Mouse (Mus musculus) skeletal muscle tissue, adult 2 months (tissue): ENCODE measurements at regions not wholly inside any gene's neighbourhood (a gene's known extent, or its start where the extent isn't known, plus 50 kb on each side); places are given as distances from the start of the nearest gene placed in this dataset.
"Not testable (repeated sequence)": the region's sequence is repeated elsewhere in the genome, so short reads cannot be mapped to it uniquely, and the experiment has no call there.

Source experiments
- DNase-seq: peaks from one replicate; pipeline ENCODE4 v3.0.0-alpha.2; 2012; ENCODE audit warnings: low read depth, low spot score

DNA sequence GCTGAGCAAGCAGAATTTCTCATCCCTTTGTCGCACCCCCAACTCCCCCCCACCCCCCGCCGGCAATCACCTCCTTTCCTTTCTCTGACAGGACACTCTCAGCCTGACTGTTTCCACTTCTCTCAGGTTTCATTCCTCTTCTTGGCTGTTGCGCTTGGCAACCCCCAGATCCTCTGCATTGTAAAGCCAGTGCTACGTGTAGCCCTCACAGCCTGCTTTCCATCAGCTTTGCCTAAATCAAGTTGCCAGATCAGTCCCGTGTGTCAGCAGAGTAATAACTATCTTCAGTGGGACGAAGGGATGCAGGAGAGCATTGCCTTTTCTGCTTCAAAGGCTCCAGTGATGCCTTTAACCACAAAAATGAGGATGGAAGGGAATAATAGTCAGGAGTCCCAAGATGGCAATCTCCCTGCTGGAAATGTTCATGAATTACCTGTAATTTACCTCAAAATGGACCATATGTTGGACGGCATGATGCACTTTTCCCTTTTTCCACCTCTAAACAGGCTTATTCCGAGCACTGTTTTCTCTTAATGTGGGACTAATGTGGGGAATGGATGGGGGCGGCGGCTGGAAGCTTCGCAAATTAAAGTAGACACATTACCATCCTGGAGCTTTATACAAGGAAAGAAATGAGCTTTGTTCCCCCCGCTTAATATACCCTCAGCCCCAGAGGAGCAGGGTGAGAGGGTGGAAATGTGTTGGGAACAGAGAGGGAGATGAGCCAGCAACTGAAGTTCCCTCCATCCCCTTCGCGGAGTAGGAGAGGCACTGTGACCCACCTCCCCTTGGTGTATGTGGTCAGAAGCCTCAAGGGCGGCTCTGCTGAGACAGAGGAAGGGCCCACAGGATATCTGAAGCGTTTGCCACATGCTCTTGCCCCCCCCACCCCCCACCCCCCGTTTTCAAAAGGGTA lies 168.3 kb upstream of the Npvf start:
- no peak for DNase-seq

DNA sequence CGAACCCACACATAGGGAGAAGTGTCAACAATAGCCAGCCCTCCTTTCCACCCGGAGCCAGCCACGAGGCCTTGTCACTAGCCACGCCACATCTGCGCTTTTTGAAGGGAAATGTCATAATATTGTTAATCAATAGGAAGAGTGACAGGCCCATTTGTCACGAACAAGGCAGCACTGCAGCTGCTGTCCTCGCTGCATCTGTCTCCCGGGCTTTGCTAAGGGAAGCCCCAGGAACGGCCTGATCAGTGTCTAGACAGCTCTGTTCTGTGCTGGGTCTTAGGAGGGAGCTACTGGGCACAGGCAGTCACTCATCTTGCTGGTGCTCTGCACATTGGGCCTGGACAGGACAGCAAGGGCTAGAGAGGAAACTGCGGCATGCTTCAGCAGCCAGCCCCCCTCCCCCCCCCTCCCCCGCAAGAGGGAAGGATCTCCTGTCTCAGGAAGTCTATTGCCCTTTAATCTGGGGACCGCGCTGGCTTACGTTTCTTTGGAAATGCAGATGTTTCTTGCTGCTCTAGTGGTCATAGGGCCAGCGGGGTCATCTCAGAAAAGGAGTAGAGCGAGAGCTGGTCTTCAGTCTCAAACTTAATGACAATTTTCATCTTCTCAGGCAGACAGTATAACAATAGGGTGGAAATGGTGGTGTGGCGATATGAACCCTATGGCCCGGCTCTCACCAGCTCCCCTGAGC lies 169.1 kb upstream of the Npvf start:
- no peak for DNase-seq

DNA sequence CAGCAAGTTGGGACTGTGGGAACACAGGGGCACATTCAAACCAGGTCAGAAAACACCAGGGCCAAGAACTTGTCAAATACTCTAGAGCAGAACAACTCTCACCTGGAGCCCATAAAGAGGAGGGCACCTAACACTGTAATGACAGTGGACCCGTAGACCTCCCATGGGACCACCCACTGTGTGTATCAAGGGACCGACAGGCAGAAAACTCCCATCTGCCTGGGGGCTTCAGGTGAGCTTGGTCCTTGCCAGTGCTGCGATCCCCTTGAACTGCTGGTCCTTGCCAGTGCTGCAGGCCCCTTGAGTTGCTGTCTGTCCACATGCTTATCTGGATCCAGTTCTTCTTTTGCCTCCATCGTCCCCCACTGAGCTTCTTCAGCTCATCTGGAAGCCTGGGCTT lies 170.2 kb upstream of the Npvf start:
- DNase-seq, result no peak

DNA sequence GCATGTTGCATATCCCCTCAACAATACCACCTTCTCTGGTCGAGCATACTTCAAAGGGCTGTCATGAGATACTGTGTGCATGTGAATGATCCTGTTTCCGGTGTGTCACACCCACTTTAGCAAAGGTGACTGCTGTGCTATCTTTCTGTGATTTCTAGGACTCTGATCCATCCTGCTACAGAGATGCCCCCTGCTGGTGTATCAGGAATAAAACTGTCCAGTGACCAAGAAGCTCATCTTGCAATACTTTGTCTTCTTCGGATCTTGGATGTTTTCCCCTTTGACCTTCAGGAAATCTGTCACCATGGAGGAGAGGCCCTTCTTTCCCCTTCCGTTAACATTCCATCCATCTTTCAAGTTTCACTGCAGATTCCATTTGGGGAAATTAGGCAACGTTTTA lies 177.5 kb upstream of the Npvf start:
- no peak for DNase-seq

DNA sequence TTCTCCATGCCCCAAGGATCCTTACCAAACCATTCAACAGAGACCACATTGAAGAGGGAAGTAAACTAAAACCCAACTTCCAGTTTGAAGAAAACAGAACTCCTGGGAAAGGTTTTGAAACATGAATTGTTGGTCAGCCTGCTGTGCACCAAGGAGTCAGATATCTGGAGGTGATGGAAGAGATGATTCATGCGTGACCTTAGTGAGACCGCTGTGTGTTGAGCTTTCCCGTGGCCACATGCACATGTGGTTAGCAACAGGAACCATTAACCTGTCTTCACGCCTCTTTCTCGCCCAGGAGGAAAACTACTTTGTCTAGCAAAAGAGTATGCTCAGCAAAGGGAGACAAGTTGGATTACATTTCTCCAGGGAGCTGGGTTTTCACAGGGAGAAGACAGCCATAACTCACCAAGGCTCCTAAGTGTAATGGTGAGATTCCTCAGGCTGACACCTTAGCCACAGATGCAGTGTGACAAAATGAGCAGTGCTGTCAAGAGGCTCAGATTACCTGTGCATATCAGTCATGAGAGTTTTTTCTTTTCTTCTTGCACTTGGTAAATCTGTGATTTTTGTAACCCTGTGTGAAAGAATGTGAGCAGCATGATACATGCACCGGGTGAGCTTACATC lies 181.9 kb upstream of the Npvf start:
- DNase-seq, result no peak

DNA sequence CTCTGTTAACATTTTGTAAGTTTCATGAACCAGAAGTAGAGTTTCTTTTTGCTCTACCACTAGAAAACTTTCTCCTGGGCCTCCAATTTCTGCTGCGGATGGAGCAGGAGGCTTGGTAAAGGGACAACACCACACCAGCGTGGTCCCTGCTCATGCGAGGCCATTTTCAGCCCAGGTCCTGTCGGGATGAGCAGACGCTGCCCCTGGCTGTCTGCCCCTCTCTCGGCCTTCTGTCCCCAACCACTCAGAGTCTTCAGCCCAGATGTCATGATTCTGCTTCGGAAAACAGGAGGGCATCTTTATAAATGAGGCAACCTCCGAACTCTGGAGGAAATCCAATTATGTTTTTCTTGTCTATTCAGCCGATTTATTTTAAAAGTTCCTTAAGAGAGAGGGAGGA lies 186.6 kb upstream of the Npvf start:
- DNase-seq, result no peak

DNA sequence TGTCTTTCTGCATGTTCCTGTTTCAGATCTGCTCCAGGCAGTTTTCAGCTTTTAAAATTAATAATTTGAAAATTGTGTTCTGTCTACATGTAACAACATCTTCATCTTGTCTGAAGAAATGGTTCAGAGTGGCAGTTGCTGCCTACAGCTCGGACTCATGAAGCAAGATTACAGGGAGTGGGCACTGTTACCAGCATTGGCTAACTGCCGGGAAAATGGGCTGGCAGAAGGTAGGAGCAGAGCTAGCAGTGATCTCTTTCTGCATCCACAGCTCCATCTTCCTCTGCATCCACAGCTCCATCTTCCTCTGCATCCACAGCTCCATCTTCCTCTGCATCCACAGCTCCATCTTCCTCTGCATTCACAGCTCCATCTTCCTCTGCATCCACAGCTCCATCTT lies 191.0 kb upstream of the Npvf start:
- not testable (repeated sequence) for DNase-seq

DNA sequence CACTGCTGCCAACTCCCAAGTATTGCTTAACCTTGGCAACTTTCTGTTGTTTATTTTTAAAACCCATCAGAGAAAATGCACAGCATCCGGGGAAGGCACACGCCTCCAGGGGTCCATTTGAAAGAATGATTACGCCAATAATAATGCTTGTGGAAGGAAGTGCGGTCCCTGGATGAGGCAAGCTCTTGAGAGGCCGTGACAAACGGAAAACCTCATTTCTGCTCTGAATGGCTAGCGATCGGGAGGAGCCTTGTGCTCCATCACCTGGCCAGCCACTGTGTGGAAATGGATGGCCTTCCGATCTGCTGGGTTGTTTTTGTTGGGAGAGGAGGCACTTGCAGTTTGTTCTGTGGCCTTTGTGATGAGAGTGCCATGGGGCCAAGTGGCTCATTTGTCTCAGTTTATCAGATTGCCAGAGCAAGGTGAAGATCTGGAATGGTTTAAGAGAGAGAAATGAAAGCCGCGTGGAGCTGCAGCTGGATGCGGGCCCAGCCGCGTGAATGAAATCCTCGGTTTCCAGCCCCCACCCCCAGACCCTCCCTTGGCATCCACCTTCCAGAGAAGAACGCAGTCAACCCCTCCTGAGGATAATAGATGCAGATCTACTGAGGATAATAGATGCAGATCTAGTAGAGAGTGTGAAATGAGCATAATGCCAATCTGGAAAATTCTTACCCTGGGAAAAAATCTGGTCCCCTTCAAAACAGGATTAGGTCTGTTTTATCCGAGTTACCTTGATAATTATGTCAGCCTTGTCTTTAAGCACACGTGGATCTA lies 192.7 kb upstream of the Npvf start:
- DNase-seq, result no peak

DNA sequence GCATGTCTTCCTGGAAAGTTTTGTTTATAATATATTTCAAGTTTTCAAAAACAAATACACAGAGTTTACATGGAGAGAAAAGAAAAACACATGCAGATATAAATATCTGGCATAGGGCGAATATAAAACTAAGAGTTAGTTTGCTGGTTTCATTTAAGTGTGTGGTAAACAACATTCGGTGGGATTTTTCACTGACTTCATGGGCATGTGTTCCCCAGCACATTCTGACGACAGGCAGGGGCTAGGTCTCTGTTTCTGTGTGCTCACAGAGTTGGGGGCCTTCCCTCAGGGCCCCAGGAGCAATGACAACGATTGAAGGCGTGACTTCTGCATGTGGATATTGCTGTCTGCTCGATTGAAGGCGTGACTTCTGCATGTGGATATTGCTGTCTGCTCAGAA lies 193.3 kb upstream of the Npvf start:
- DNase-seq, result no peak

DNA sequence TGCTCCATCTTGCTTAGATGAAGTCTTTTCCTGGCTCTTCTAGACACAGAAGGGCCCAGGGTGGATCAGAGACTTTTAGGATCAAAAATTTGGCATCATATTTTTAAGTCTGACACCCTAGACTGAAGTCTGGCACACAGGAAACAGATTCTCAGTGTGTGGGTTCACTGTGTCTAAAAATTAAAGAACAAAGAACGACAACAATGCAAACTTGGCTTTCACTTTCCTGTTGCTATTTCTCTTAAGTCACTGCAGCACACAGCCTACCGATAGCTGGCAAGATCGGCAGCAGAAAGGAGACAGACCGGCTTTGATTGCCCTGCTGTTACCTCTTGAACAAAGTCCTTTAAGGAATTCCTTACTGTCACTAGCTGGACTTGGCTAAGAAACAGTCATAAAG lies 204.9 kb upstream of the Npvf start:
- DNase-seq, result no peak

DNA sequence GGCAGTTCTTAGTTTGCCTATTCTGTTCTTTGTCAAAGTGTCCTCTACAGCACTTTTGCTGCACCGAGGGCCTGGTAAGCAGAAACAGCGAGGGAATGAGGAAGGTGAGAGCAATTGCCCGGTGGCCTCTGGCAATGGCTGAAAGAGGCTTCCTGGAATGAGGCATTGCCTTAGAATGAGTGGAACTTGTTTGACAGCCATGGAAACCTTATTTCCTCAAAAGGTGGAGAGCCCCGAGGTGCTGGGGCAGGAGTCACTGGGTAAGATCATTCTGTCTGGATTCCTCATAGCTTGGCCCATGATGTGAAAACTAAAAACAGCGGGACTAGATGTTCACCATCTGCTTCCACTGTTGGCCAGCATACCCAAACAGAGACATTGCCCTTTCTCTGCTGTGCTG lies 223.8 kb upstream of the Npvf start:
- DNase-seq, result no peak

DNA sequence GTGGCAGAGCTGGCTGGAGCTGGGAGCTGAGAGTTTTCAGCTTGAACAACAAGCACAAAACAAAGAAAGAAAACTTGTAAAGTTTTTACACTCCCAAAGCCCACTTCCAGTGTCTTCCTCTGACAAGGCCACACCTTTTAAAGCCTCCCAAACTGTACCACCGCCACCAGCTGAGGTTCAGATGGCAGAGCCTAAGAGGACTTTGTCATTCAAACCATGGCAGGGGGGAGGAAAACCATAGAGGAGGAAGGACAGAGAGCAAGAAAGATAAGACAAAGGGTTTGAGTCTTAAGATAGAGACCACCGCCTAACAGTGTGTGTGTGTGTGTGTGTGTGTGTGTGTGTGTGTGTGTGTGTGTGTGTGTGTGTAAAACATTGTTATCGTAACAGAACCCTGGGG lies 228.1 kb upstream of the Npvf start:
- DNase-seq, result no peak

DNA sequence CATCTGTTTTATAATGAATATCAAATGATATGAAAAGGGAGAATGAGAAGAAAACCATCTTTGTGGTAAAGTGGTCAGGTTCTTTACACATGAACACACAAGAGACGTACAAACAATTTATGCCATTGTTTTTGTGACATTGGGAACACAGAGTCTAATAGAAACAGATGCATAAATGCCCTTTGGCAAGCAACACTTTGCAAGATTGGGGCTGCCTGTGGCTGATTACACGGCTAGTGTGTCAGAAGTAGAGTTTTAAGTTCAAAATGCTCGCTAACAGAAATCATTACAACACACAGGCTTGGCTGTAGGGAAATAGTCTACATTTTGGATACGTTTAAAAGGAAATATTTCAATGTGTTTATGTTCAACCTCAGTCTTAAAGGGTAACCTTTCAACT lies 228.5 kb upstream of the Npvf start:
- no peak for DNase-seq

DNA sequence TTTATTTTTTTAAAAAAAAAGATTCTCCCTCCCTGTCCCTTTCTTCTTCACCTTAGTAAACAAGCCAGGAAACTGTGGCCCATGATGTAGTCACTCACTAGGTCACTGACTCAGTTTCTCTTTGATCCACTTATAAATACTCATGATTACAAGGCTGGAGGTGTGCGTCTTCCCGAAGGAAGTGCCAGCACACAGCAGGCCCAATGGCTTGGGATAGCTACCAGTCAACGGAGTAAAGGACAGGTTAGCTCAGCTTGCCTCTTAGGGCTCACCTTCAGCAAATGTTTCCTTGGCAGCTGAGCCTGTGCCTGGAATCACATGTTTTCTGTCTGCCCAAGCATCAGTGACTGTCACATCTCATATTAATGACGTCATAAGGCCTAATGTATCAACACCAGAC lies 230.8 kb upstream of the Npvf start:
- no peak for DNase-seq

DNA sequence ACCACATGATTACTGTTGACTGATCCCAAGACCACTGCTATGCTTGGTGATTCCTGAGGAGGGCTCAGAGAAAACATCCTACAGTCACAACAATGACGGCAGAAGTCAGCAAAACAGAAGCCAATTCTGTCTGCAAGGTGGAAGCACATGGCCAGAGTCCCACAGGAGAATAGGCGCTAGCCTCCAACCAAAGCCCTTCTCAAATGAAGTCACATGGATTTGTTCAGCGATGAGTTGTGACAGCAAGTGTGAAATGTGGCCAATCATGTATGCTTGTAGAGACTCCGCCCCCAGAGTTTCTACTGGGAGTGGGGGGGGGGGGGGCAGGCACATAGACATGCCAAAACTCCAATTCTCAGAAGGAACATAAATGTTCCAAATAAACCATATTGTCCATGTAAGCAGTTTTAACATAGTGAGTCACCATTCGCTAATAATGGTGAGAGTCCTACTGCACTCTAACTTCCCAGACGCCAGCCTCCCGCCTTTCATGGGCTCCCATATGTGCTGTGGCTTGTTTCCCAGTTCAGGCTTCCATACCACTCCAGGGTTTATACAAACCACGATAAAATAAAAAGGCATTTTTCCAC lies 231.6 kb upstream of the Npvf start:
- no peak for DNase-seq

DNA sequence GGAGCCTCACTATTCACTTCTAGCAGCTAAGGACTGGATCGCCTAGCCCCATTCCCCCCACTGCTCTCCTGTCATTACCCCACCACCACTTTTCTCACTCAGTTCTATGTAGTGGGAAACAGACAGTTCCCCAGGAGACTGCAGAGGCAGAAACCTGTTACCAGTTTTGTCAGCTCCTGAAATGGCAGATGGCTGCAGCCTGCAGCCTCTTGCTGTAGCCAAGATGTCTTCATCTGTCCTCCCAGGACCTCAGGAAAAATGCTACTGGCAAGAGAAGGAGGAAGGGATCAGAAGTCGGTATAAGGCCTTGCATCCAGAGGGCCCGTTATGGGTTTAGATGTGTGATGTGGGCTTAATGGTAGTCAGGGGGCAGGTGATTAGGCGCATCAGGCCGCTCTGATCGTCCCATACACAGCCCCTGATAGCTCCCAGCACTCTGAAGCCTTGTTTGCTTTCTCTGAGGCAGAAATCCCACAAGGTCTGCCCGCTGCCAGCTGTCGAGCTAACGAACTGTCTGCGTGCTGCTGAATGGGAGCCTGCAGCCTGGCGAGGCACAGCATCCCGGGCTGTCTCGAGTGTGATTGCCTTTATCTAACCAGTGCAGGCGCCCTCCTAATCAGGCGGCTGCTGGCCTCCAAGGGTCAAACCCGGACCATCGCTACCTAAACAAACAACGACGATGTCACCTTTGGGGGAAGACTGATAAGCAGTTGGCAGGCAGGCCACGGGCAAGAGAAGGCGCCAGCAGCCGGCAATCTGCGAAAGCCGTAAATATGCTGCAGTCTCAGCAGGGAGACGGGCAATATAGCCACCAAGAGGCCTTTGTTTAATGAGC lies 236.3 kb upstream of the Npvf start:
- DNase-seq, result peak; percentile 1

DNA sequence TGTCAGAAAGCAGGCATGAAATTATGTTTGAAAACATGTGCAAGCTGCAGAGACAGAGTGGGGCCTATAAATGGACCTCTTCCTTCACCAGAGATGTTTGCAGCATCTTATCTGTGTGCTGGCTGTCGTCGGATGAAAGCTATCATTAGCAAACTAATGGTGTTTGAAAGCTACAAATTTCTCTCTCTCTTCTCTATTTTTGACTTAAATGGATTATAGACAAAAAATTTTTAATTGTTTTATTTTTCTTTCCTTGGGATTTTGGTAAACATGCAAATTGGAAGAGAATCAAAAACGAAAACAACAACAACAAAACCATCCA lies 236.9 kb upstream of the Npvf start:
- no peak for DNase-seq

DNA sequence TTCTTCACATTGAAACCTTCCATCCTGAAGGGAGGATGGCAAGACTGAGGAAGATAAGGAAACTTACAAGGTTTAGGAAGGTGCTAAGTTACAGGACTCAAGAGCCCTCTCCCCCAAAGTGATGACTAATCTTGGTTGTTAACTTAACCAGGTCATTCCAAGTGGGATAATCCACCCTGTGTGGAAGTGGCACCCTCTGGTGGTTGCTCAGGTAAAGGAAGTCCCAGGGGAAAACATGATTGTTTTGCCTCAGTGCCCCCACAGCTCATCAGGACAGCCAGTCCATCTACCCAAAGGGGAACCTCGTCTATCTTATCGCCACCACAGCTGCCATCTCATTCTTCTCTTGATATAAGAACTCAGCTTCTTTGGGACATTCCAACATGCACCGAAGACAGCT lies 244.6 kb upstream of the Npvf start:
- no peak for DNase-seq

DNA sequence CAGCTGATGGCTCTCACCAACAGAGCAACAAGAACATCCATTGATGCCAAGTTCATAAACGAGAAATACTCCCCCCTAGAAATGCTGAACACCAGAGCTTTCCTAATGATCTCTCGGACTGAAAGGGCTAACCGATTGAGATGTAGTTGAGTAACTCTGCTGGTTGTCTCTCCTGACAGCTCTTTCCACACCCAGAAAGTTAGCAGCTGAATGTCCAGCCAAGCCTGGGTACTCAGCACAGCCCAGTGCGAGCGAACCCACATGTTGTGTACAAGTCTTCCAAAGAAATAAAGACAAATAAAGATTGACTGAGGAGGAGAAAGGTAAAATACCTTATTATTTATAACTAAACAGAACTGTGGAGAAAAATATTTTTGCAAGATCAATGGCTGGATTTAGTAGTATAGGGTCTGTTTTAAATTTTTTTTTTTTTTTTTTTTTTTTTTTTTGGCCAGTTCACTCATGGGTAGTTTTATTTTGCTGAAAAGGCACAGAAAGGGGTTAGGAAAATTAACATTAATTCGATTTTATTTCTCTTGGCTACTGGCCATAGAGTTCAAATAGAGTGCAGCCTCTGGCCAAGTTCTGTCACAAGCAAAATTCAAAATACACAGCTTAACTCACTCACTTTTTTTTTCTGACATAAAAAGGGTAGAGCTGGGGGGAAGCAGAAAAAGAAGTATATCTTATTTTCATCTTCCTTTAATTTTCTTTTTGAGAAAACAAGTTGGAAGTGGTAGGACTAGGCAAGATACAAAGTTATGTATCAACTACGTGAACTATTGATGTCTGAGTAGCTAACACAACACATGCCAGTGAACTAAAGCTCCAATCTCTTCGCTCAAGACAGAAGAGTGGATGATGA lies 261.2 kb upstream of the Npvf start:
- no peak for DNase-seq

DNA sequence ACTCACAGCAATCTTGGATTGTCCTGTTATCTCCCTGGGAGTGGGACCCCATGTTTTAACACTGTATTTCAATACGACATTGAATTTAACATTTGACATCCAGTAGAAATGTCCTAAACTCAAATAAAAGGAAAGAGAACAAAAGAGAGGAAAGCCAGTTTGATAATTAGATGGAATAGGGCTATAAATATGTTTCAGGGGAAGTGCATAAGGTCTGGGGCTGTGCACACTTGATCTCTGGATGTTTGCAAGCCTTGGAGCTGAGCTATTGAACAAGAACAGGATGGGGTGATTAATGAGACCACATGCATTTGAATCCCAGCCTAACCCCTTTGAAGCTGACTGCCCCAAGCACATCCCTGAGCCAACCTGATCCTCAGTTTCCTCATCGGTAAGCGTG lies 264.0 kb upstream of the Npvf start:
- DNase-seq, result no peak
